Mouse (Mus musculus) lung, postnatal 10 days (tissue): ENCODE results near the gene Rcsd1.

ENCODE experiments used
- DNase-seq: peaks from one replicate; pipeline ENCODE4 v3.0.0; 2021

Rcsd1 gene

DNA sequence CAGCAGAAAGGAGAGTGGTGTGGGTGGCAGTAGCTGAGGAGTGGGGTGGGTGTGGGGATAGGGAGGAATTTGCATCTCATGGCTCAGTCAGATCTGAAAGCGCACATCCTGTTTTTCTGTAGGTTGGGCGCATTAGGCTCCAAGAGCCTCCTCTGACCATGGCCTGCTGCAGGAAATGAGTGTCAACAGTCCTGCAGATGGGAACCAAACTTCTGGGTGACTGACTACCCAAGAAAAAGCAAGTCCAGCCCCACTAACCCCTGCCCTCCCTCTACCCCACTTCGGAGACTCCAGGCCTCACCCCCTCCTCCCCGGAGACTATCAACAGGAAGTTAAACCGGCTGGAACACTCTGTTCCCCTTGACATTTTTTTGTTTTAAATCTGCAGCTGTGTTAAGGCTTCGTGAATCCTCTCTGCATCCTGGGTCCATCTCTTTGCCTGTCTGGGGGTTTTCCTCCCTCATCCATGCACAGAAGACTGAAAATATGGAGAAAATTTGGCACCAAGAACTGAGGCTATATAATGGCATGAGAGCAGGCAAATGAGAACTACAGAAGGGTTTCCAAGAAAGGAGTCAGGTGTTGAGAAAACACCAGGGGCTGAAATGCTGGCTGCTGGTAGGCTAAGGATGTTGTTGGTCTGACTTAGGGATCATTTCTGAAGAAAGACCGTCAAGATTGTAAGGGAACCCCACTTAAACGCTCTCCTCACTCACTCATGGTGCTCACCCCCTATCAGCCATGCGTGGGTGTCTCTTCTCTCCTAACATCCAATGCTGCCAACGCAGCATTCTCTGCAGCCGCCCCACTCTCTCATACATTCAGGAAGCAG is 8.4 kb upstream of the Rcsd1 start:
- DNase-seq = peak; percentile 87

GRCm38 (mm10) chr1:165716426-165716825 is 6.9 kb upstream of the Rcsd1 start:
- DNase-seq = no peak

DNA sequence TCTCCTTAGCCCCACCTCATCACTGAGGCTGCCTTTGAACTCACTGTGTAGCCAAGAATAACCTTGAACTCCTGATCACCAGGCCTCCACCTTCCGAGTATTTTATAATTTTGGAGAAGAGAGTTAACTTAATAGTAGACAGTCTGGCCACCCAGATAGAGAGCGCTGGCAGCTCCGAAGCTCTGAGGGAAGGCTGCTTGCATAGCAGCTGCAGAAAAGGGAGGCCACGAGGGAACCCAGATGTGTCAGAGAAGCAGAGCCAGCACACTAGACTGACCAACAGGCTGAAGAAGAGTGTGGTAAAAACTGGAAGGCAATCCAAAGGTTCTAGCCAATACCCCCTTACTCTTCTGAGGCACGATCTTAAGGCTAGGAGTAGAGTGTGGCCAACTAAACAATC is 4.2 kb upstream of the Rcsd1 start:
- no peak for DNase-seq

DNA sequence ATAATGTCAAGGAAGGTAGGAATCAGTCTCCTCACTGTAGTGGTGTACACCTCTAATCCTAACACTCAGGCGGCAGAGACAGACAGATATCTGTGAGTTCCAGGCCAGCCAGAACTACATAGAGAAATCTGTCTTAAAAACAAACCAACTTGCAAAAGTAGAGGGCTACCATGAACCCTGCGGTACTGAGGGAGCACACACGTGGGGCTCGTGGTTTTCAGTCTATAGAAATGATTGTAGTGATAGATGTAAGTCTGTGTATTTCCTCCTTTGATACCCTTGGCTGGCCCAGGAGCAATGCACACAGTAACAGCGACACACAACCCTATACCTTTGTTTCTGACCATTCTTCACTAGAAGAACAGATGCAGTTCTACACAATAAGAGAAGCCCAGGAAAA is 2.4 kb upstream of the Rcsd1 start:
- no peak for DNase-seq

- DNase-seq = no peak
These were observed 724 bp downstream of the Rcsd1 start for GRCm38 (mm10) chr1:165708686-165709380.

GRCm38 (mm10) chr1:165707640-165708322 is 1.8 kb downstream of the Rcsd1 start:
- peak; percentile 88 for DNase-seq

GRCm38 (mm10) chr1:165707241-165707639 is 2.3 kb downstream of the Rcsd1 start:
- DNase-seq = no peak

DNA sequence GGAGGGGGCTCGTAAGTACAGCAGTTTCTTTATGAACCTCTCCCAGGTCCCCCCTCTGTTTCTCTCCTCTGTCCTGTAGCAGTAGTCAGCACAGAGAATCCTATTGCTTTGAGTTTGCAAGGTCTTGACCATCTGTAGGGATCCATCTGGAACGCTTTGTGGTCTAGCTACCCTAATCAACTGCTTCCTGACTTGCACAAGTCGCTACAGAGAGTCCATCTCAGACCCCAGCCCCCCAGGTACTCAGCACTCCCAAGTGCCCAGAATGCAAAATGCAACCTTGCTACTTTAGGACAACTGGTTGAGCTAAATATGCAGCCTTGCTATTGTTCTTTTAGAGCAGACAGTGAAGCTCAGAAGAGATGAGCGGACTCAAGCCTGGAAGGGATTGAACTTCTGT is 3.1 kb downstream of the Rcsd1 start:
- DNase-seq = no peak

- no peak for DNase-seq
These were observed 3.6 kb downstream of the Rcsd1 start for GRCm38 (mm10) chr1:165705868-165706348.

DNA sequence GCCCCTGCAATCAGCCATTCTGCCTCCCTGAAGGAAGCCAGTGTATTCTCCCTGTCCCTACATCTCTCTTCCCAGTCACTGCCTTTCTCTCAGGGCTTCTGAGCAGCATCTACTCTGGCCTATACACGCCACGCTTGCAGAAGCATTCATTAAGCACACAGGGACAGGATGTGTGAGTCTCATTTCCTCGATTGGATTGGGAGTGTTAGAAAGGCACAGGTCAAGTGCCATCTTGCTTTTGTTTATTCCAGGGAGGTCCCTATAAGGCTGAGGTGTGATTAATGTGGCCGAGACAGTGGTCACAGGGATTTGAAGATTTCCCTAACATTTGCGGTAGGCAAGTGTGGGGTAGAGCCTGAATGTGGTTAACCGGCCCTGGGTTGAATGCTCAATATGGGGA is 4.2 kb downstream of the Rcsd1 start:
- no peak for DNase-seq

DNA sequence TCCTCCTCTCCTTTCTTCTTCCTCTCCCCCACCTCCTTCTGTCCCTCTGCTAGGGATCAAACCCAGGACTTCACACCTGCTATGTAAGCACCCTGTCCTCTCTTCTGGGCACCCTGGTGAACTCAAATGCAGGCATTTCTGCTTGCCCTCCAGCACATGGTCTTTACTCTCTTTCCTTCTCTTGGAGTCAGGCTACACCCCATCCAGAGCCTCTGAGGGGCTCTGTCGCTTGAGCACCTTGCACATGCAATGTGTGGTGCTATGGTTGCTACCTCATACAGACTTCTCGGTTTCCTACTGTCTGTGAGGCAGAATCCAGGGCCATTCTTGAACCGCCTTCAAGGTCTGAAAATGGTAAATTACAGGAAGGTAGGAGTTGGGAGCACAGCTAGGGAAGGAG is 4.7 kb downstream of the Rcsd1 start:
- DNase-seq = no peak

DNA sequence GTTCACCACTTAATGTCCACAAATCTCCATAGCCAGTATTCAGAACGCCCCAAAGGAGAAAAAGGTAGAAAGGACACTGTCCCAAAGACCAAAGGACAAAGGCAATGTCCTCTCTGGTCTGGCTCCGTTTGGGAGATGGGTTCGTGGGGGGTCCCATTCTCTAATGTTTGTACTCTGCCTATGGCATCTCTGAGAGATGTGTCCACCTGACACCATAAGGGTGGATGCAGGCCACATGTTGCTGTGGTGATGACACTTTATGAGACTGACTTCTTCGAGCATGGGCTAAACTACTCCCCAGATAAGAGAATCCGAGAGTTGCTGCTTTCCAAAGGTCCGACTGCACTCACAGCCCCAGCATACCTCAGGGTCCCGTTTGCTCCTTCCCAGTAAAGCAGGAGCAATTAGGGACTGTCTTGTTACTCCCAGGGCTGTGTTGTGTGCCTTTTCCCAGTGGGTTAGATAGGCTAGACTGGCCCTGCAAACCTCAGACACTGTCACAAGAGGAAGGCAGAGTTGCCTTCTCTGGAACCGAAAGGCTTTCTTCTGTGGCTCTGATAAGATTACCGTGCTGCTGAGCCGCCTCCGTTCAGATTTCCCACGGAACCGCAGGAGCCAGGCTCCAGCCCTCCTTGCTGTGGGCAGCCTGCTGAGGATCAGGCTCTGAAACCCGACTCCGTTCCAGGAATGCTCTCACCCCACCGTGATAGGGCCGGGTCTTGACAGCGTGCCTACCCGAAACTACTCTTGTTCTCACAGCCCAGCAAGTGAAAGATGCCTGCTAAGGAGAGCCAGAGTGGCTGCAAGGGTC is 7.1 kb downstream of the Rcsd1 start:
- no peak for DNase-seq

DNA sequence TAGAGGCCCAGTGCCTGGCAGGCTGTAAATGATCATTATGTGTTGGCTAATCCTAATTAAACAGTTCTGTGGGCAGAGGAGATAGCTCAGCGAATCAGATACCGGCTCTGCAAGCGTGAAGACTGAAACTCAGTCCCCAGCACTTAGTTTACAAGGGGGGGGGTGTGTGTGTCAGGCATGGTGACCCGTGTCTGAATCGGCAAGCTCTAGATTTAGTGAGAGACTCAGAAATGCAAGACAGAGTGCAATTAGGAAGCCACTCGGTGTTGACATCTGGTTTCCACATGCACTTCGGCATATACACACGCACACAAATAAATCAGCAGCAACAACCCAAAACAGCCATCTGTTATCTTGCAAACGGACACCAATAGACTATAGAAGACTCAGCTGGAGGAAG is 8.0 kb downstream of the Rcsd1 start:
- DNase-seq = no peak

- DNase-seq = no peak
These were observed 8.5 kb downstream of the Rcsd1 start for GRCm38 (mm10) chr1:165700933-165701518.

DNA sequence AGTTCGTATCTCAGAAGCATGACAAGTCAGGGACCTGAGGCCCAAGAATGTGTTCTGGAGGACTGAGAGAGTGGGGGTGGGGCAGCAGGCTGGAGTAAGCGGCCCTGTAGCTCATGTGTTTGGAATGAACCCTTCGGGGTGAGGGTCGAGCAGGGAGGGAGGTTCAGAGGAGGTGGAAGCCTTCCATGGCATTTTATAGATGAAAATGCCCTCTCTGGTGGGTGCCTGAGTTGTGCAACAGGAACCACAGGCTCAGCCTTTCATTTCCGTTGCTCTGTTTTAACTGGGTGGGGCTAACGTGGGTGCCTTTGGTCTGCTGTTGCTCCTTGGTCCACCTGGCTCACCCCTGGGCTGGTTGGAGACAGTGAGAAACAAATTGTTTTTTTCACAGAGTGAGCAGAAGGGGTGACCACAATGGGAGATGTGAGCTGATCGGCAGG is 9.2 kb downstream of the Rcsd1 start:
- no peak for DNase-seq

DNA sequence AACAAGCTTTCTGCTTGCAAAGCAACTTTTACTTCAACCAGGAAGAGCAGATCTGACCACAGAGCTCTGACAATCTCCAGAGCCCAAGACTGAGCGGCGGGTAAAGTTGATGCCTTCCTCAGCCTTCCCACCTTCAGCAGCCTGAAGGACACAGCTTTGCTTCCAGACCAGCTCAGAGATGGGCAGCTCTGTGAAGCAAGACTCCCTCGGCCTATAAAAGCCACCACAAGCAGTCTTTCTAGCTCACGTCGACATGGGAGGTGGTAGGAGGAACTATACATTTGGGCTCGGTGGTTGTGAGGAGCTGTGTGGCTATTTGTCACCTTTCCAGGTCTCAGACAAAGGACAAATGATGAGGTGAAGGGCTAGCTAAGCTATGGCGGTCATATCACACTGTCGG is 11.9 kb downstream of the Rcsd1 start:
- DNase-seq = no peak

- DNase-seq = no peak
These were observed 12.7 kb downstream of the Rcsd1 start for GRCm38 (mm10) chr1:165696870-165697269.

- no peak for DNase-seq
These were observed 13.5 kb downstream of the Rcsd1 start for GRCm38 (mm10) chr1:165696040-165696439.

DNA sequence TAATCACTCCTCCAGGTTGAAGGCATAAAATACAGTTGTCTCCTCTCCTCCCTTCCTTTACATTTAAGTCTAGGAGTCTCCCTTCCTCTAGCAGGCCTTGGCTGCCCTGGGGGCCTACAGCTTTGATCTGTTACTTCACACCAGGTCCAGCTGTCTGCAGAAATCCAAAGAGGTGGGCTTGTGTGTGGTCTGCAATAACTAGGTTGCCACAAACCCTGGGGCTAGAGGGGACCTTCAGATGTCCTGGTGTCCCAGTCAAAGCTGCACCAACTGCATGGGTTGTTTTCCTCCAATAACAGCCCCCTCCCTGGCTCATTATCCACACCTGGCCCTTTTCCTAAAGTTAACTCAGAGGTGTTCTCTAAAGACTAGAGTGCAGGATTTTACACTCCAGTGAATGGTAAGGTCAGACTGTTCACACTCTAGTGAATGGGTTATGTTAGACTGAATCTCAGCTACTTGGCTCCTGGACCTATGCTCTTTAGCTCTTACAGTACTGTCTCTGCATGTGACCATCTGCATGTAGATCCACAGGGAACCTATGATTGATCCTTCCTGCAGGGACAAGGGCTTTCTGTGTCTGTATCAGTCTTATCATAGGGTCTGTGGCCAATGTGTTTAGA is 14.1 kb downstream of the Rcsd1 start:
- no peak for DNase-seq

DNA sequence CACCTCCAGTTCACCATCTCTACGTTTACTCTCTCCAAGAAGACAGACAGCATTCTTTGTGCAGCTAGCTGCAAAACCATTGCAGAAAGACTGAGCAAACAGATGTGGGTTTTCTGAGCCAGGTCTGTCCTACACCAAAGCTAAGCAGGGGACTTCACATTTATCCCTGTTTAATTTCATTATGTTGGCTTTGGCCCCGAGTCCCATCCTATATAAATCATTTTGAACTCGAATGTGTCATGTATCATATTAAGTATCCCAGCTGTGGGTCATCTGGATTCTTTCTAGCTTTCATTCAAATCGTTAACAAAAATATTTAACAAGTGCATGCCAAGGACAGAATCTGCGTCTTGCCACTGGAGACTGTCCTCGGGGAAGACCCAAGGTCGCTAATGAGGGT is 15.7 kb downstream of the Rcsd1 start:
- DNase-seq = no peak

DNA sequence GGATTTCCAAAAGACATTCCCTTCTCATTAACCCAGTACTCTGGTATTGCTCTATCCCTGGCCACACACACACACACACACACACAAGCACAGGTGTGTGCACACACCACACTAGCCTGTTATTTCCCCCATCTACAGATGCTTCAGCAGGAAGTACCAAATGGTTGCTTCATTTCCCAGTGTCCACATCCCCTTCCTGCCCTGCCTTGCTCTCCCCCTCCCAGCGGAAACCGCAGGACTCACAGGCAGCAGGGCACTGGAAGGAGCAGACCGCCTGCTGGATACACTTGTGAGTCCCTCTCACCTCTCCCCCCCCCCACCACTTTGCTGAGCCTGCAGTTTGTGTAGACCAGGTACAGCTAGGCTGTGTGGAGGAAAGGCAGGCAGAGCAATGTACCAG is 18.0 kb downstream of the Rcsd1 start:
- DNase-seq = peak; percentile 81

DNA sequence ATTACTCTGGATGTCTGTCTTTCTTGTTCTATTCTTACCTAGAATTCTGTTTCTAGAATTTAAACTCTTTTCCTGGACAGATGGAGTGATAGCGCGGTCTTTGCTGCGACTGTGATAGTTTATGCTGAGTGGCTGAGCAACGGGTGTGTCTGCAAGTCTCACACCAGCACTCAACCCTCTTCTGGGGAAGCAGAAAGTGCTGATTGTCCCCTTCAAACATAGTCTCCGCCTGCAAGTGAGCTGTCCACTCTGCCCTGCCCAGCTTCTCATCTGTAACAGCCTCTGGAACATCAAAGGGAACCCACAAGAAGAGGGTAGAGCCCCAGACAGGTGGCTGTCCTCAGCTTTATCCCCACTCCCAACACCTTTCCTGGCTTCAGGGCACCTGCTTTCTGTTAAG is 19.7 kb downstream of the Rcsd1 start:
- no peak for DNase-seq
